Mouse (Mus musculus) left cerebral cortex, adult 2 months (tissue): Measurements from ENCODE around the gene Cdkal1. TPM values are rescaled to one million over a fixed set of nuclear protein-coding genes. Genes with fewer than 3 reads are reported as not detected.
A peak's percentile ranks its signal among the peaks of the same experiment; 100 is the strongest.

Experiments used
- DNase-seq, 2 experiments: peaks; one replicate each; pipeline ENCODE4 v3.0.0; 2021 to 2022; ENCODE audit warnings: low spot score in 2 of 2, mixed read lengths in 1 of 2; ENCODE audit errors: extremely low spot score in 1 of 2
- H3K27ac ChIP-seq: fragments of 200-600 bp; 2 replicates; pipeline ENCODE4 v1.8.1; 2022
- H3K4me3 ChIP-seq: fragments of 200-600 bp; 2 replicates; pipeline ENCODE4 v1.8.1; 2022
- CTCF ChIP-seq: fragments of 200-600 bp; IDR thresholded peaks from 2 replicates; pipeline ENCODE4 v1.8.1; 2022; ENCODE audit warnings: antibody characterized with exemption, mild to moderate bottlenecking, moderate library complexity
- intact Hi-C: fragments of 180-260 bp; cut with DNase I; formaldehyde crosslinking; loops from one replicate; pipeline ENCODE4 v1.15.1; 2025
- total RNA-seq, 2 experiments: library from RNA; stranded (reverse); gene quantifications; 2 replicates each; pipeline ENCODE4 v1.2.3; 2021

Gene Cdkal1
- total RNA-seq, 2 experiments from 2014 or later = 23.2 to 23.8 TPM

DNA sequence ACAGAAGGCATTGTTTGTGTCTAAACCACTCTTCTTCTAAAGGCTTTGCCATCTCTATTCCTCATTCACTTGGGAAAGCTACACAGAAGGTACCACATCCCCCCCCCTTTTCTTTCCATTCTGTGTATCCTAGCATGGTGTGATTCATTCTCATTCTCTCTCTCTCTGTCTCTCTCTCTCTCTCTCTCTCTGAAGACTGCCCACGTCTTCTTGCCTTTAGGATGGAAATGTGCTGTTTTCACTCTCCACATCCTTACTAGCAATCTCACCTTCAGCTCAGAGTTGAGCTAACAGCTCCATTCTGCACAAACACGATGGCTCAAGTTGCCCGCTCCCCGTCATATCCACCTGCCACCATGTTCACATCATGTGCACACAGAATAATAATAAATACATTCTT lies 675.6 kb downstream of the Cdkal1 start:
- Histone ChIP-seq H3K4me3 (no peak overlapping the region), H3K27ac (no peak overlapping the region)
- intact Hi-C loops = no loop called here
- TF ChIP-seq CTCF = no peak
- DNase-seq = no peak

DNA sequence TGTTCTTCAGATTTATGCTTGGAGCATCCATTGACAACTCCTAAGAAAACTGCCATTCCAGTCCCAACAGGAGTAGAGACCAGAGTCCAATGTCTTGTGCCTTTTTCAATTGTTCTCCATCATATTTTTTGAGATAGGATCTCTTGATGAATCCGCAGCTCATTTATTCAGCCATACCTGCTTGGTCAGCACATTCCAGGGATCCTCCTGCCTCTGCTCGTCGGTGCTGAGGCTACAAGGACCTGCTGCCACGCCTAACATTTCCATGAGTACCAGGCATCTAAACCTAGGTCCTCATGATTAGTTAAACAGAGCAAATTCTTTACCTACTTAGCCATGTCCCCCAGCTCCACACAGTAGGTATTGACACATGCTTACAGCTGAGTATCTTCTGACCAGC lies 676.2 kb downstream of the Cdkal1 start:
- DNase-seq = no peak
- no peak overlapping the region for H3K27ac ChIP-seq
- no peak overlapping the region for H3K4me3 ChIP-seq
- intact Hi-C loops = no loop called here
- TF ChIP-seq CTCF = no peak

DNA sequence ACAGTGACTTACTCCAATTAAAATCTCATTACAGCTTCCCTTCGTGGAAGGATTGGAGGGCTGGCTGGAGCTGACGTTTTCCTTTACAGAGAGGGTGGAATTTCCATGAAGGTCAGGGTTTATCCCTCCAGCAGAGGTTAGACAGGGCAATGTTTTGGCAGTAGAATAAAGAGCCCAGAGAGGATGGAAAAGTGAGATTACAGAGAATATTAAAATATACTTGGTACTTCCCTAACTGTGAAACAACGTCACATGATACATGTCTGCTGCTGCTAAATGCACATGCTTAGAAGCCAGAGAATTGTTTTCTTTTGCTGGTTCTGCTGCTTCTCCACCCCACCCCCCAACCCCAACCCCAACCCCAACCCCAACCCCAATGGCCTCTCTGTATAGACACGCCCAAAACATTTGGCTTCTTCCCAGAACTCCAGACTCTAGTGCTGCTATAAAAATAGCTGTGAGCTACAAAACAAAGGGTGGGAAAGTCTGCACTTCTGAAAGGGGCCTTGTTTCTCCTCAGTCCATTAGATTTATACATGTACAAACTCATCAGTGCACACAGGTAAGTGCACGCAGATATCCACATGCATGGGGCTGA lies 677.5 kb downstream of the Cdkal1 start:
- no peak for TF ChIP-seq CTCF

DNA sequence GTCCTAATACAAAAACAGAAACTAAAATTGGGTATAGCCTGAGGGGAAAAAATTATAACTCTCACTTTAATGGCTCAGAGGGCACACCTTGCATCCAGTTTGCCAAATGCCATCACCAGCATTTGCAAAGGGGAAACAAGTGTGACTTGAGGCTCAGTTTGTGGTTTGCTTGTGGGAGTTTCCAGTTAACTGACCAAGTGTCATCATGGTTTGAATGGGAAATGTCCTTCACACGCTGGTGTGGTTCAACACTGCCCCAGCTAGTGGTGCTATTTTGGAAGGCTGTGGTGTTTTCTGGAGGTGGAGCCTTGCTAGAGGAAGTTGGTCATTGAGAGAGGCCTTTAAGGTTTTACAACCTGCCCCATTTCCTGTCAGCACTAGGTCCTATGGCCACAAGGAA lies 686.1 kb downstream of the Cdkal1 start:
- Histone ChIP-seq H3K27ac (no peak overlapping the region), H3K4me3 (no peak overlapping the region)
- intact Hi-C loops = no loop called here
- TF ChIP-seq CTCF = no peak
- no peak for DNase-seq

More for the DNA sequence above, 677.5 kb downstream of the Cdkal1 start:
- H3K4me3 ChIP-seq = no peak overlapping the region
- H3K27ac ChIP-seq = no peak overlapping the region
- no peak for DNase-seq
- intact Hi-C loops = no loop called here

DNA sequence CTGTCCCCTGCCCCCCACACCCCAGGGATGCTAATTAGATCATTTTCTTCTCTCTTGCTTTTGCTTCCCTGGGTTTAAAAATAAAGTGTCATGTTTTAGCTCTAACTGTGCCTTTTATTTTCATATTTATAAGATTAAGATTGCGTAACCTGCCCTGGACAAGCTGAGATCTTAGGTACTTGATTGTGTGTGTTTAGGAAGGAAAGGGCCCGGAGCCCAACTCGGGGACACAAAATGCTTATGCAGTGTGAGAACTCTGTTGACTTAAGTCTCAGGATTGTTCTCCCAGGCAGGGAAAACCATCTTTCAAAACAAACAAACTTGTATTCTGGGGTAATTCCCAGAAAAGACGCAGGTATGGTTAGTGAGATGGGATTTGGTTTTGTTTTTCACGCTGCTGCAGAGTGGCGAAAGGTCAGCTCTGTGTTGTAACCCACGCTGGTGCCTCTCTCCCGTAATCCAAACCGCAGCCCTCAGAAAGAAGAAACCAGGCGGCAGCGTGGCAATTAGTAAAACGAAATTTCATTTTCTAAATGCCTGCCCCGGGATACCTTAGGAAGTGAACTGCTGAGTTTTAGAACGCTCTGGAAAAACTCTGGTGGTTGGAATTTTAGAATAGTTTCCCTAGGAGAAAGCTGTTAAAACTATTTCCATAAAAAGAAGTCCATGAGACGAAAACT lies 690.5 kb downstream of the Cdkal1 start:
- DNase-seq = no peak
- intact Hi-C loops = no loop called here
- Histone ChIP-seq H3K4me3 (no peak overlapping the region), H3K27ac (no peak overlapping the region)
- no peak for TF ChIP-seq CTCF

DNA sequence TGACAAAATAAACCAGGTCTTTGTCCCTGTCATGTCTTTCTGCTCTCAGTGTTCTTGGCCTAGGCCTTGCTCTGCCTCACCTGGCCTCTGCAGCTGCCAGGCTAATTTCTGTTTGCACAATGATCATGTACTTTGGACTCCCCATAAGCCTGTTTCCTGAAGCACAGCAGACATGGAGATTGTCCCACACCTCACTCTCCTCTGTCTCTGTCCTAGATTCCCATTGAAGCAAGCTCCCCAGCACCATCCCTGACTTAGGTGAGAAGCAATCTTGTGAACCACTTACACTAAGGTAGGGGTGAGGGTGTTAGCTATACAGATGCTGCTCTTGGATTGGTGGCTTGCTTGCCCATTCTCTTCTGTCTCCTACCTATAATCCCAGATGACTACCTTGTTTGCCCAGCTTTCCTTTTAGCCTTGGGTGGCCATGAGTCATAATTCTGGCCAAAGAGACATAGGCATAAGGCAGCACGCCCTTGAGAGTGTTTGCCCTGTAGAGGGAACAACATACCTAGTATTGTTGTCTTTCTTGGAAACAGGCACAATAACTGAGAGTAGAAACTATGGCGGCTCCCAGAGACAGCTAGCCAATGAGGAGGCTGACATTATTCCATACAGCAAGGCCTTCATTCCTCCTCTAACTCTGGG lies 692.5 kb downstream of the Cdkal1 start:
- no peak for DNase-seq
- Histone ChIP-seq H3K4me3 (no peak overlapping the region), H3K27ac (no peak overlapping the region)
- no peak for TF ChIP-seq CTCF
- intact Hi-C loops = no loop called here

DNA sequence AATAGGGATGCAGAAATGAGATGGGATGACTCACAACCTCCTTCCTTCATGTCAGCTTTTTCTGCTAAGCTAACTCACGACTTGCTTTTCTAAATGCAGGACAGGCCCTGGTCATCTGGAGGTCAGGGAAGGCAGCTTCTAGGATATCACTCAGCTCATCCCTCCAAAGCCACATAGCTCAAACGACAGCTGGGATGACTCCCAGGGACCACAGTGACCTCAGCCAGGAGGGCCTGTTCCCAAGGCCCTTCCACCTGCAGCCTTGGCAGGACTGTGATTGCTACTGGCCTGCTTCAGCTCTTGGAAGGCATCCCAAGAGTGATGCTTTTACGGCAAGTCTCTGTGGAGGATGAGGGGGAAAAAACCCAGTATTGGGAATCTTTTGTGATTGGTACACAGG lies 693.0 kb downstream of the Cdkal1 start:
- intact Hi-C loops = no loop called here
- Histone ChIP-seq H3K27ac (no peak overlapping the region), H3K4me3 (no peak overlapping the region)
- TF ChIP-seq CTCF = no peak
- DNase-seq = no peak

DNA sequence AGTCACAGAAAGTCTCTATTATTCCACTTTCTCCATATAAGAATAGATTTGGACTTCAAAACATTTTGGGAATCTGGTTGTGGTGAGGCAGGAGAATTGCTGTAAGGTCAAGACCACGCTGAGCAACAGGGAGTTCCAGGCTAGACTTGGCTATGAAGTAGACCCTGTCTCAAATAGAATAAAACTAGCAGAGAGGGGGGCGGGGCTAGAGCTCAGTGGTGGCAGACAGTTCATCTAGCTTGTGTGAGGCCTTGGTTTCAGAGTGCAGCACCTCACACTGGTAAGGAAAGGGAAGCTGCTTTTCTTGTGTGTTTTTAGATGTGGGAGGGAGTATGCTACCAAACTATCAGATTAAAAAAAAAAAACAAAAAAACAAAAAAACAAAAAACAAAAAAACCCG lies 694.0 kb downstream of the Cdkal1 start:
- Histone ChIP-seq H3K4me3 (no peak overlapping the region), H3K27ac (no peak overlapping the region)
- TF ChIP-seq CTCF = no peak
- intact Hi-C loops = no loop called here
- DNase-seq = no peak

DNA sequence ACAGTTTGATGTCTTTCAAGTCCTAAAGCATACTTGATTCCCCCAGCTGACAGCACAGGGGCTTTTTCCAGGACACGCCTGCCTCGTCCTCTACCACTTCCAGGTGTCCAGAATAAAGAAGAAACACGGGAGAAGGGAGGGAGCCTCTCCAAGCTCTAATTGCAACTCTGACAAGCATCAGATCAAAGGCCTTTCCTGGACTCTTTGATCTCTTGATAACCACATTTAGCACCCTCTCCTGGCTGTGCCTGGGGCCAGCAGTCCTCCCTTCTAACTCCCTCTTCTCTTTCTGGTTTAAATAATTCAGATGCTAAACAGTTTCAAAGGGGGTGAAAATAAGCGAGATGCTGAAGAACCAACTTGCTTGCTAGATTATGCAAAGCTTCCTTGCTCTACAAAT lies 698.8 kb downstream of the Cdkal1 start:
- intact Hi-C loops = no loop called here
- Histone ChIP-seq H3K4me3 (no peak overlapping the region), H3K27ac (no peak overlapping the region)
- DNase-seq = no peak
- TF ChIP-seq CTCF = peak; percentile 22

DNA sequence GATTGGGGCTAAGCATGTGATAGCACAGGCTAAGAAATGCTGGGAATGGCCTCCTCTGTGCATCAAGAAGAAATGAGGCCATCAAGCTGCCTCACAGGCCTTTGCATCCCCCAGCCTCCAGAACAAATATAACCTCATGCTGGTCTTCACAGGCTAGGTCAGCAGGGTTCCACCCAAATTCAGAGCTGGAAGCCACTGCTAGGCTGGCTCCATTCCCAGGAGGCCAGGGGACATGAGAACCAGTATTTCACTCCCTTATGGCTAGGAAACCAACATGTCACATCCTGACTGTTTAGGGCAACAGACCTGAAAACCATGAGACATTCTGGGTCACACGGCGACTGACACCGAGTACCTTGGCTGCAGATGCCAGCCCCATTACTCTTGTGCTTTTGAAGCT lies 700.2 kb downstream of the Cdkal1 start:
- H3K4me3 ChIP-seq = no peak overlapping the region

DNA sequence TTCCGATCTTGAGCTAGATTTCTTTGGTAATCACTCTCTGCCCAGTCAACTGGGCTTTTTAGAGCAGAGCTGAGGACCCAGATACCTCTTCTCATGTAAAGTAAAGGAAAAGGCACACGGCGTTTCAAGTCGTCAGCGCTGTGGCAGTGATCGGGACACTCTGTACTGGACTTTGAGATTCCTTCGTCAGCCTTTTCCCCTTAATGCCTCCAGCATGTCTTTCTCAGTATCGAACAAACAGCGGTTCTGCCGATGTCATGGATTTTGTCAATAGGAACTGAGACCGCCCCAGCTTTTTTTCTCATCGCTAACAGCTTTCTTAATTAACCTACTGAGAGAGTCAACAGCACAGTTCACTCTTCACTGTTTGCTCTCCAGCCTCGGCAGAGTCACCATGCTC lies 705.4 kb downstream of the Cdkal1 start:
- intact Hi-C loops = no loop called here
- no peak overlapping the region for H3K4me3 ChIP-seq
- no peak for TF ChIP-seq CTCF
- DNase-seq = no peak
- H3K27ac ChIP-seq = no peak overlapping the region

More for the DNA sequence above, 700.2 kb downstream of the Cdkal1 start:
- no peak for TF ChIP-seq CTCF
- intact Hi-C loops = no loop called here
- DNase-seq = no peak
- no peak overlapping the region for H3K27ac ChIP-seq

DNA sequence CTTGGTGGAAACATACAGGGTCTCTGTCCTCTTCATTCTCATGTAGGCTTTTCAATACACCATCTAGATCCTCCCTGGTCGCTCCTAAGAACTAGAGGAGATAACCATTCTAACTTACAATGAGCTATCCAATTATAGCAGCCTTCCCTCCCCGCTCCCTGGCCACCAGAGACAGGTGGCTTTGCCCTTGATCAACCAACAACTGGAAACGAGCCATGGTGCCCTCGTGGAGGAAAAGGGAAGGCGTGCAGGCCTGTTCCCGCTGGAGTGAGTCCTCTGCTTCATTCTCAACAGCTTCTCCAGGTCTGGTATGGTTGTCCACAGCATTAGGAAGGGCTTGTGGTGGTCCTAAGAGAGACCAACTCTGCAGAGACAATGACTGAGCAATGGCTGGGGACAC lies 706.1 kb downstream of the Cdkal1 start:
- Histone ChIP-seq H3K27ac (no peak overlapping the region), H3K4me3 (no peak overlapping the region)
- intact Hi-C loops = no loop called here
- DNase-seq = no peak
- no peak for TF ChIP-seq CTCF

DNA sequence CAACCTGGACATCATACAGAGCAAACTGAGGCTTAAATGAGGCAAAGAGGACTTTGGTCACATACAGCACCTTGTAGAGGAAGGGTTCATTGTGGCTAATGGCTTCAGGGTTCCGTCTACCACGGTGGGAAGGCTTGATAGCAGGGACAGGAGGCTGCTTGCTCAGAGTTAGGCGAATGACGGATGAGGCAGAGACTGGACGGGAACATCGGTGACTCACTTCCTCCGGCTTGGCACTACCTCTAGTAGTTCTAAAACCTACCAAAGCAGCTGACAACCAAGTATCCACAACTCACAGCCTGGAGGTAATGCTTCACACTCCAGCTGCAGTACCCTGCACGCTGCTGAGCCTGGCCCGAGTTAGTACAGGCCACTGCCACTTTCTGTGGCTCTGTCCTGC lies 706.9 kb downstream of the Cdkal1 start:
- no peak for TF ChIP-seq CTCF

More for the DNA sequence above, 706.9 kb downstream of the Cdkal1 start:
- Histone ChIP-seq H3K27ac (no peak overlapping the region), H3K4me3 (no peak overlapping the region)
- intact Hi-C loops = no loop called here
- no peak for DNase-seq

Other genes starting within 250 kb of the Cdkal1 start
- 10 to 100 TPM; 21.1 to 21.8 TPM for gene E2f3, start 130.4 kb upstream of the Cdkal1 start, total RNA-seq